Mouse (Mus musculus) retina, postnatal 7 days (tissue): ENCODE data around the gene Rhox3a.
"Not testable (repeated sequence)": the region's sequence is repeated elsewhere in the genome, so short reads cannot be mapped to it uniquely, and the experiment has no call there.

Experiments used
- DNase-seq: peaks from one replicate; pipeline ENCODE4 v3.0.0-alpha.2; 2012; ENCODE audit warnings: low read depth, low spot score

Rhox3a gene

DNA sequence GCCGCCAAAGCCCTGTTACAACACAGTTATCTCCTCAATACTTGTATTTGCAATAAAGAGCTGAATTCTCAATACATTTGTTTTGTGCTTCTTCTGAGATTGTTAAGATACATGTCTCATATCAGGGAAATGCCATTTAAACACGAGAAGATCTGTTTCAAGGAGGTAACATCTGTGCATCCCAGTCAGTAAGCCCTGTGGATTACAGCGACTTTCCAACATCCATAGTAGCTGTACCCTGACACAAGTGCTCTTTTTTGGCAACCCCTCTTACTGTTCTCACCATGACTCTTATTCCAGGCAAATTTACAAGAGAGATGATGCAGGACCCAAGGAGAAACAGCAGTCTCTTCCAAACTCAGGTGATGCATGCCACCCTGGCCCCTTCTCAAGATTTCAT, at the start of gene Rhox3a:
TSS of gene Rhox3a (plus strand) at position 301 of the 400 bp plus-strand sequence.
- not testable (repeated sequence) for DNase-seq

DNA sequence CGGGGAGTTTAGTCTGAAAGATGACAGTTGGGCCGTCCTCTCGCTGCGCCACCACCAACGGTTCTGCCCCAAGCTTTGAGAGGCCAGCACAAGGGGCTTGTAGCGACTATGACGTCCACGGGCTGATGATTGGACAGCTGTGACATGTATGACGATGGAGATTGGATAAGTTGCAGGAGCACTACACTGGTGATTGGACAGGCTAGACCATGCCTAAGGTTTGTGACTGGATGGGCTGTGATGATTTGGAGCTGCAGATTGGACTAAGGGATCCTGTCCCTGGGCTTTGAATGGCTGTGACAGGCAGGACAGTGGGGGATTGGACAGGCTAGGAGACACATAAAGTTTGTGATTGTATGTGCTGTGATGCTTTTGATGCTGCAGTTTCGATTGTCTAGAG, 38.8 kb upstream of the Rhox3a start, which contains the start of gene Gm9:
TSS of gene Gm9 (minus strand) at position 101 of the 400 bp plus-strand sequence.
- DNase-seq = no peak

DNA sequence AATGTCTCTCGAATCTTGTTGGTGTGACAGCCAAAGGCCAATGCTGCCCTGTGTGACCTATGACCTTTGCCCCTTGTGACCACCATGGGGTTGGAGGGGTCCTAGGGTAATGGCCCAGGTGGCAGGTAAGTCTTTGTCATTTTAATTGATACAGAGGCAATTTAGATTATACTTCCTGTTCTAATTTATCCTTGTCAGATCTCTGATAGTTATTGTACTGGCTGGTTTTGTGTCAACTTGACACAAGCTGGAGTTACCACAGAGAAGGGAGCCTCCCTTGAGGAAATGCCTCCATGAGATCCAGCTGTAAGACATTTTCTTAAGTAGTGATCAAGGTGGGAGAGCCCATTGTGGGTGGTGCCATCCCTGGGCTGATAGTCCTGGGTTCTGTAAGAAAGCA, 27.6 kb upstream of the Rhox3a start, which contains the start of gene Rhox1:
TSS of gene Rhox1 (minus strand) at position 101 of the 400 bp plus-strand sequence.
- DNase-seq = not testable (repeated sequence)

DNA sequence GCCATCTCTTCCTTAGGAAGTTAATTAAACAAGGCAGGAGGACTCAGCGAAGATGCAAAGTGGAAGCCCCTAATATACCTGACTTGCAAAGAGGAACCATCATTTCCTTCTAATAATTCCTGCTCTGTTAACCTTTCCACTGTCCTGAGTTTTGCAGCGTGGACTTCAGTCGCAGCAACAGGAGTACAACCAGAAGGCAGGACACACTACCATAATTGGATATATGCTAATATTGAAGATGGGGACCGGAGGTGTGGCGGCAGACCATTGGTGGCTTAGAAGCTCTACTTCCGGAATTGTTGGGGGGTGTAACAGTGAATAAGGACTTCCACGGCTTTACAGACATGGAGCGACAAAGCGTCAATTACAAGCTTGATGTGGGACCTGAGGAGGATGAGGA, 5.0 kb upstream of the Rhox3a start, which contains the start of gene Rhox2a:
TSS of gene Rhox2a (plus strand) at position 301 of the 400 bp plus-strand sequence.
- DNase-seq = not testable (repeated sequence)

DNA sequence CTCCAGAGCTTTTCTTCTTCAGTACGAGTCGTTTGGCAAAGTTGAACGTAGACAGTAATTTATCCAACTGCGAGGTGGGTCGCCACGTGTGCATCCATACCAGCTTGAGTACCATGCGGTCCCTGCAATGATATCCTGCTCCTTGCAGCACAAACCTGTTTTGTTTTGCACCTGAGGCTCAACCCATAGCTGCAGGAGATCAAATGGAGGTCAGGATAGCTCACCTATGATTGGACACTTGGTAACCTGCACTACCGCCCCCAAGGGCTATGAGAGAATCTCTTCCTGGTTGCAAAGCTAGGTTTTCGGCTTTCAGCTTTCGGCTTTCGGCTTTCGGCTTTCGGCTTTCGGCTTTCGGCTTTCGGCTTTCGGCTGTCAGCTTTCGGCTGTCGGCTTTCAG, 15.3 kb downstream of the Rhox3a start, which contains the start of gene Rhox4a:
TSS of gene Rhox4a (plus strand) at position 301 of the 400 bp plus-strand sequence.
- not testable (repeated sequence) for DNase-seq
